Mouse (Mus musculus) lung, postnatal 0 days (tissue): ENCODE data around the gene Cep83.

Experiments
- CTCF ChIP-seq: IDR thresholded peaks from 2 replicates; pipeline ENCODE4 v1.5.1; 2016; ENCODE audit warnings: antibody characterized with exemption, mild to moderate bottlenecking
- EP300 ChIP-seq: IDR thresholded peaks from 2 replicates; pipeline ENCODE4 v1.6.1; 2016; ENCODE audit warnings: antibody characterized with exemption, mild to moderate bottlenecking, control low read depth

DNA sequence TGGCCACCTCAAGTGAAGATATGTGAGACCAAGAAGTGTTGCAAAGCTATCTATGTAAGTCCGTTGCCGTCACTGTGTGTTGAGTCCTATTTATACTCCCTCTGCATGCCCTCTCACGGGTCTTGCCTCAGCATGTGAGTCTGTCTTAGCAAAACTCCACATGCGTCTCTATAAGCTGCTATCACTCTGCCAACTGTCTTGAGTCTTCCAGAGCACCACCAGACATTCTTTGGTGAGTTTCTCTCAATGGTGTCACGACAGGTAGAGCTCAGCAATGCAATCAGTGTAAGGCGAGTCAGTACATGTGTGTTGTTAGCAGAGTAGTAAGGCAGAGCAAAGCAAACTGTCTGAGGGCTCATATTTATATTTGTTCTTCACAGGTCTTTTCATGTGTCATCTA is 31.8 kb downstream of the Cep83 start:
- TF ChIP-seq CTCF = no peak
- no peak for TF ChIP-seq EP300
